Mouse (Mus musculus) embryonic fibroblast, embryonic 13.5 days (primary cell): ENCODE data around the gene Platr17.

Experiments used
- CTCF ChIP-seq: IDR thresholded peaks from 2 replicates; pipeline ENCODE4 v1.5.1; 2011; ENCODE audit warnings: mild to moderate bottlenecking, control low read depth, low read length, moderate library complexity, borderline replicate concordance; ENCODE audit not compliant: insufficient read depth
- POLR2A ChIP-seq: IDR thresholded peaks from 2 replicates; pipeline ENCODE4 v1.6.1; 2011; ENCODE audit warnings: low read depth, mild to moderate bottlenecking, control low read depth, low read length, moderate library complexity

DNA sequence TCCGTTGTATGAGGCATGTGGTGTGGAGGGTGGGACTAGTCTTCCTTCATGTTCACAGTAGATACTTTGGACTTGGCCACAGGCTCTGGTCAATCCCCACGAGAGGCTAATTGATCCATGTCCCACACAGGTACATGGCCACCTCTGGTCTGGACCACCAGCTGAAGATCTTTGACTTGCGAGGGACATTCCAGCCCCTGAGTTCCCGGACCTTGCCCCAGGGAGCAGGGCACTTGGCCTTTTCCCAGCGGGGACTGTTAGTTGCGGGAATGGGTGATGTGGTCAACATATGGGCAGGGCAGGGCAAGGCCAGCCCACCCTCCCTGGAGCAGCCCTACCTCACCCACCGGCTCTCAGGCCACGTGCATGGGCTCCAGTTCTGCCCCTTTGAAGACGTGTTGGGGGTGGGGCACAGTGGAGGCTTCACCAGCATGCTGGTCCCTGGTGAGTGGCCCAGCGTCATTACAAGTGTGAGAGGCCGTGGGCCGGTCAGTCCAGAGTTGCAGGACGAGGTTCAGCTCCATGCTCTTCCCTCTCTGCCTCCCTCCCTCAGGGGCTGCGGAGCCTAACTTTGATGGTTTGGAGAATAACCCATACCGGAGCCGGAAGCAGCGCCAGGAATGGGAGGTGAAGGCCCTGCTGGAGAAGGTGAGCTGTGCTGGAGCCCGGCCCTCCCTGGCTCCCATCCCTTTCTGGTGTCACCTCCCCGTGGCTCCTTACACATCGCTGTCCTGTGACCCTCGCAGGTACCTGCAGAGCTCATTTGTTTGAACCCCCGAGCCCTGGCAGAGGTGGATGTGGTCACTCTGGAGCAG, 43.4 kb downstream of the Platr17 start:
- TF ChIP-seq CTCF, result no peak
- no peak for TF ChIP-seq POLR2A
